ENCODE assay signal across 8 mouse cellular contexts in the genomic region with DNA sequence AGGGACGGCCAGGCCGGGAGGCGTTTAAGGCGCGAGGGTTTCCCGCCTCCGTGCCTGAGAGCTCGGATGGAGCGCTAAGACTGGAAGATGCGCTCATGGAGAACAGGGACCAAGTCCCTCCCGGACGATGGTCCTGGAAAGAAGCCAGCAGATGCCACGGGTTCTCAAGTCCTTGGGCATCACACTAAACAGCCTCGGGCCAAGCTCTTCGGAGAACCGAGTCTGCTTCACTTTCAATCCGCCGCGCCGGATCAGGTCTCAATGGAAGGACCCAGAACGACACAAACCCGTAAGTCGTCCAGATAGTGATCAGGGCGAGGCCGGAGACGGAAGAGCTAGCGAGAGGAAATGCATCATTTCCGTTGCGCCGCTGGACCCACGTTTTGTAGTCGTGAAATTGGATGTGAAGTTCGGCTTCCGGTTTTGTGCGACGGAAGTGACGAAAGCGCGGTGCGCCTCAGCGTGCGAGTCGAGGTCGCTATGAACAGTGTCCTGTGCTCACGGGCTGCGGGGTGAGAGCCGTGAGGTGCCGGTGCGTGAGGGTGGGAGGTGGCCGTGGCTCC. TPM values are rescaled to one million over a fixed set of nuclear protein-coding genes. Genes with fewer than 3 reads are reported as not detected.
DNase-seq lines count a peak whose midpoint lies in the region; ATAC-seq and TF ChIP-seq lines count a peak whose summit lies in the region.

A gene (plus strand): TSS at position 426 of the 563 bp plus-strand sequence.

- under 1% methylated on average over 50 of the region's 50 CpGs for WGBS in heart, embryonic 11.5 days (ENCODE audit: insufficient replicate concordance)
- under 1% methylated on average over 50 of the region's 50 CpGs for WGBS in kidney, embryonic 16.5 days
- under 1% methylated on average over 50 of the region's 50 CpGs for WGBS in liver, adult 2 months

- peaks cover 62% of the 10 kb centered on the region for H3K4me1 ChIP-seq in erythroblast, embryonic 14.5 days (ENCODE audit: control insufficient read depth)
- H3K4me1 ChIP-seq in heart, embryonic 11.5 days (ENCODE audit: control insufficient read depth, insufficient read depth, low read length) = peaks cover 15% of the 10 kb centered on the region
- H3K4me1 ChIP-seq in kidney, embryonic 16.5 days (ENCODE audit: insufficient read depth, low read length) = peaks cover 18% of the 10 kb centered on the region
- H3K4me1 ChIP-seq in liver, adult 2 months (ENCODE audit: control insufficient read depth, insufficient read depth, low read length) = peaks cover 10% of the 10 kb centered on the region

- ATAC-seq in heart, embryonic 11.5 days (replicated peaks; ENCODE audit: insufficient number of reproducible peaks, low FRiP score, low TSS enrichment) = peak; percentile 60
- peak; percentile 82 for ATAC-seq in kidney, embryonic 16.5 days (ENCODE audit: low FRiP score, low TSS enrichment)

- H3K79me2 ChIP-seq in C2C12 (ENCODE audit: control insufficient read depth, insufficient read depth) = peaks cover 46% of the 10 kb centered on the region
- peaks cover 18% of the 10 kb centered on the region for H3K79me2 ChIP-seq in liver, adult 2 months (ENCODE audit: control insufficient read depth, insufficient read depth, low read length)
- peaks cover 18% of the 10 kb centered on the region for H3K79me2 ChIP-seq in myocyte (ENCODE audit: control insufficient read depth, insufficient read depth)

- peak within 1 kb of the TSS; percentile 93 for H3K27ac ChIP-seq in heart, embryonic 11.5 days (ENCODE audit: low read depth, low read length)
- H3K27ac ChIP-seq in kidney, embryonic 16.5 days (ENCODE audit: low read length) = peak within 1 kb of the TSS; percentile 87
- peak within 1 kb of the TSS; percentile 50 for H3K27ac ChIP-seq in liver, adult 2 months (replicated peaks; ENCODE audit: insufficient read depth, low read depth, low read length)

- H3K27me3 ChIP-seq in C2C12 (ENCODE audit: control insufficient read depth, insufficient read depth, insufficient read length) (peaks cover 12% of the 10 kb centered on the region), myocyte (ENCODE audit: control insufficient read depth, insufficient read depth, insufficient read length) (peaks cover 4% of the 10 kb centered on the region)
- H3K27me3 ChIP-seq in erythroblast, embryonic 14.5 days (ENCODE audit: control insufficient read depth) = peaks cover 25% of the 10 kb centered on the region
- 0 out of 2 replicates have a peak, but pooled peaks cover 2% of the 10 kb centered on the region for H3K27me3 ChIP-seq in heart, embryonic 11.5 days (ENCODE audit: control insufficient read depth, insufficient read depth, low read length)
- H3K27me3 ChIP-seq in kidney, embryonic 16.5 days (ENCODE audit: insufficient read depth, low read length) = peaks cover 5% of the 10 kb centered on the region; the same call in 1 of the 2 replicates
- H3K27me3 ChIP-seq in liver, adult 2 months (ENCODE audit: control insufficient read depth, insufficient read depth, low read length) = no peaks in the 10 kb centered on the region
- H3K27me3 ChIP-seq in splenic B cell, adult 2 months (ENCODE audit: control insufficient read depth, insufficient read depth, low read length, poor library complexity, severe bottlenecking) = no peaks in the 10 kb centered on the region

- peak; percentile 47; the same call in 1 of the 2 replicates for TF ChIP-seq POLR2A in brain, embryonic 14.5 days (IDR thresholded peaks at IDR 0.05; ENCODE audit: borderline replicate concordance, extremely low read depth, insufficient read depth, insufficient read length, poor library complexity, severe bottlenecking)
- peak; percentile 37 for TF ChIP-seq POLR2A in liver, adult 2 months (IDR thresholded peaks at IDR 0.05; ENCODE audit: extremely low read depth, insufficient read depth, low read length)
- peak; percentile 91 for TF ChIP-seq POLR2A in myocyte (IDR thresholded peaks at IDR 0.05; ENCODE audit: insufficient read length, low read depth)

- H3K4me2 ChIP-seq in heart, embryonic 11.5 days = peak within 1 kb of the TSS; percentile 73
- H3K4me2 ChIP-seq in kidney, embryonic 16.5 days (replicated peaks; ENCODE audit: low read depth, low read length) = peak within 1 kb of the TSS; percentile 99
- H3K4me2 ChIP-seq in myocyte (ENCODE audit: low read depth) = peak within 1 kb of the TSS; percentile 98

- H3K36me3 ChIP-seq in C2C12 (ENCODE audit: control insufficient read depth, insufficient read depth) = peaks cover 5% of the 10 kb centered on the region
- peaks cover 6% of the 10 kb centered on the region for H3K36me3 ChIP-seq in erythroblast, embryonic 14.5 days (ENCODE audit: control insufficient read depth)
- H3K36me3 ChIP-seq in heart, embryonic 11.5 days (ENCODE audit: control insufficient read depth, insufficient read depth, low read length) = no peaks in the 10 kb centered on the region
- H3K36me3 ChIP-seq in kidney, embryonic 16.5 days (ENCODE audit: insufficient read depth, low read length) = peaks cover 3% of the 10 kb centered on the region; the same call in 1 of the 2 replicates
- H3K36me3 ChIP-seq in liver, adult 2 months (ENCODE audit: control insufficient read depth, insufficient read depth, low read length) = no peaks in the 10 kb centered on the region
- H3K36me3 ChIP-seq in myocyte (ENCODE audit: control insufficient read depth, insufficient read depth) = no peaks in the 10 kb centered on the region
- no peaks in the 10 kb centered on the region for H3K36me3 ChIP-seq in splenic B cell, adult 2 months (ENCODE audit: control insufficient read depth, insufficient read depth, low read length, poor library complexity, severe bottlenecking)

- peak within 1 kb of the TSS; percentile 99 for H3K4me3 ChIP-seq in C2C12 (ENCODE audit: insufficient read depth, poor library complexity, severe bottlenecking)
- peak within 1 kb of the TSS; percentile 77 for H3K4me3 ChIP-seq in erythroblast, embryonic 14.5 days (replicated peaks)
- H3K4me3 ChIP-seq in heart, embryonic 11.5 days (ENCODE audit: low read depth, low read length) = peak within 1 kb of the TSS; percentile 87
- H3K4me3 ChIP-seq in kidney, embryonic 16.5 days (ENCODE audit: low read length) = peak within 1 kb of the TSS; percentile 98
- peak within 1 kb of the TSS; percentile 76 for H3K4me3 ChIP-seq in liver, adult 2 months (ENCODE audit: insufficient read depth, low read depth, low read length)
- H3K4me3 ChIP-seq in myocyte = peak within 1 kb of the TSS; percentile 92

- TF ChIP-seq CTCF in C2C12 (IDR thresholded peaks at IDR 0.05; ENCODE audit: control insufficient read depth, insufficient read depth, insufficient read length) = no peak
- no peak for TF ChIP-seq CTCF in brain, embryonic 14.5 days (IDR thresholded peaks at IDR 0.05; ENCODE audit: borderline replicate concordance, extremely low read depth, insufficient read depth, insufficient read length)
- no peak for TF ChIP-seq CTCF in liver, adult 2 months (IDR thresholded peaks at IDR 0.05; ENCODE audit: low read depth, low read length)

- DNase-seq in brain, embryonic 14.5 days (ENCODE audit: low read depth) = peak; percentile 100
- DNase-seq in liver, adult 2 months (ENCODE audit: extremely low read depth, low read depth, low spot score) = peak; percentile 95
- peak; percentile 99 for DNase-seq in splenic B cell, adult 2 months (ENCODE audit: low read depth, low spot score)

- no peaks in the 10 kb centered on the region for H3K9me3 ChIP-seq in erythroblast, embryonic 14.5 days (ENCODE audit: control insufficient read depth, low read length)
- H3K9me3 ChIP-seq in heart, embryonic 11.5 days (replicated peaks; ENCODE audit: control insufficient read depth, low read length) = no peaks in the 10 kb centered on the region
- no peaks in the 10 kb centered on the region for H3K9me3 ChIP-seq in kidney, embryonic 16.5 days (ENCODE audit: low read length)

- H3K9ac ChIP-seq in heart, embryonic 11.5 days (ENCODE audit: low read depth, low read length) = peak within 1 kb of the TSS; percentile 83
- peak within 1 kb of the TSS; percentile 78 for H3K9ac ChIP-seq in kidney, embryonic 16.5 days (replicated peaks; ENCODE audit: low read length)
- H3K9ac ChIP-seq in liver, adult 2 months (ENCODE audit: low read depth, low read length) = peak within 1 kb of the TSS; percentile 80

- H3K79me3 ChIP-seq in C2C12 (ENCODE audit: low read depth) = peaks cover 25% of the 10 kb centered on the region

- H3ac ChIP-seq in C2C12 (ENCODE audit: control insufficient read depth, insufficient read length, low read depth) = peak within 1 kb of the TSS; percentile 85
- H3ac ChIP-seq in myocyte (ENCODE audit: control insufficient read depth, insufficient read length) = peak within 1 kb of the TSS; percentile 80

TF ChIP-seq in C2C12, 6 proteins besides CTCF, POLR2A, EP300 and RAD21:
- TF ChIP-seq FOSL1 (IDR thresholded peaks at IDR 0.05; ENCODE audit: insufficient read depth, low read length, poor library complexity, severe bottlenecking) = no peak
- TF ChIP-seq MAX (IDR thresholded peaks at IDR 0.05) = peak; percentile 99

TF ChIP-seq in myocyte, 11 proteins besides CTCF, POLR2A, EP300 and RAD21 (continues in another document):
- TF ChIP-seq TCF3 (IDR thresholded peaks at IDR 0.05; ENCODE audit: insufficient read length, low read depth) = no peak
- TF ChIP-seq SRF (IDR thresholded peaks at IDR 0.05; ENCODE audit: control insufficient read depth, insufficient read length, low read depth) = peak; percentile 94
- peak in 1 of 3 experiments; percentile 19 for TF ChIP-seq MYOG (IDR thresholded peaks at IDR 0.05; ENCODE audit: control insufficient read depth in 1 of 3, insufficient read depth in 1 of 3, insufficient read length in 2 of 3, low read depth in 2 of 3)
- TF ChIP-seq USF1 (IDR thresholded peaks at IDR 0.05; ENCODE audit: low read depth) = no peak
- peak; percentile 96 for TF ChIP-seq MAX (IDR thresholded peaks at IDR 0.05; ENCODE audit: low read depth)
- TF ChIP-seq POLR2AphosphoS2 (IDR thresholded peaks at IDR 0.05; ENCODE audit: insufficient read length, low read depth) = peak; percentile 97
- TF ChIP-seq REST (IDR thresholded peaks at IDR 0.05; ENCODE audit: insufficient read depth, insufficient read length) = peak; percentile 14
- no peak for TF ChIP-seq TCF12 (IDR thresholded peaks at IDR 0.05; ENCODE audit: insufficient read depth, poor library complexity, severe bottlenecking)
- TF ChIP-seq MYOD1 (IDR thresholded peaks at IDR 0.05; ENCODE audit: control insufficient read depth in 1 of 3, insufficient read length in 2 of 3, low read depth in 2 of 3) = peak in 1 of 3 experiments; percentile 21
- no peak for TF ChIP-seq CEBPB (IDR thresholded peaks at IDR 0.05; ENCODE audit: insufficient read depth, poor library complexity, severe bottlenecking)

RNA-seq across cellular contexts. Expression of the gene that starts here (rescaled TPM):
- polyA plus RNA-seq in C2C12 (2012; fragmentation: generic; extraction: Trizol) = 14.3 TPM
- polyA plus RNA-seq in brain, embryonic 14.5 days (2012; rRNA removed) = 22.3 and 29.5 TPM in 2 replicates
- polyA plus RNA-seq in erythroblast, embryonic 14.5 days (2012) = 2.0 and 2.1 TPM in 2 replicates
- 24.6 and 26.7 TPM in 2 replicates for polyA plus RNA-seq in heart, embryonic 11.5 days (2014; fragmentation: Nextera tagmentation; extraction: Ambion mirVana)
- 34.4 and 35.6 TPM in 2 replicates for polyA plus RNA-seq in kidney, embryonic 16.5 days (2015; fragmentation: Nextera tagmentation; extraction: Ambion mirVana)
- 11.2 and 12.1 TPM in 2 replicates for total RNA-seq in liver, adult 2 months (2014; rRNA removed)
- 14.7 and 15.4 TPM in 2 replicates for polyA plus RNA-seq in liver, adult 2 months (2012; rRNA removed)
- 13.7 TPM for polyA plus RNA-seq in myocyte (2012; fragmentation: generic; extraction: Trizol)

Comparison
In these comparisons a context has a peak if more than half of its experiments do, and no peak if none do; other contexts are left out.
1. Peak in every context shown above with its lines: DNase-seq, ATAC-seq, H3K4me3 ChIP-seq and H3K27ac ChIP-seq.
2. POLR2A ChIP-seq: peak in every context shown above with its lines; median percentile 91 in myocyte; 47 in brain, embryonic 14.5 days; 37 in liver, adult 2 months.